Mouse (Mus musculus): ENCODE data around the gene Edf1. TPM values are rescaled to one million over a fixed set of nuclear protein-coding genes. Genes with fewer than 3 reads are reported as not detected.
A peak's percentile ranks its signal among the peaks of the same experiment; 100 is the strongest.

Edf1 gene
- total RNA-seq, 1 experiment from 2014 or later = 84.7 TPM

GRCm38 (mm10) chr2:25580621-25581101, 23.0 kb downstream of the Edf1 start:
- no peak for ATAC-seq (replicated peaks; ENCODE audit: low read depth, poor library complexity, severe bottlenecking)

- ATAC-seq (replicated peaks; ENCODE audit: low read depth, poor library complexity, severe bottlenecking) = peak; percentile 73
Measured at GRCm38 (mm10) chr2:25581294-25581864, 23.7 kb downstream of the Edf1 start, which contains the start of gene Ajm1. TSS of gene Ajm1 (minus strand) at chr2:25581757.

DNA sequence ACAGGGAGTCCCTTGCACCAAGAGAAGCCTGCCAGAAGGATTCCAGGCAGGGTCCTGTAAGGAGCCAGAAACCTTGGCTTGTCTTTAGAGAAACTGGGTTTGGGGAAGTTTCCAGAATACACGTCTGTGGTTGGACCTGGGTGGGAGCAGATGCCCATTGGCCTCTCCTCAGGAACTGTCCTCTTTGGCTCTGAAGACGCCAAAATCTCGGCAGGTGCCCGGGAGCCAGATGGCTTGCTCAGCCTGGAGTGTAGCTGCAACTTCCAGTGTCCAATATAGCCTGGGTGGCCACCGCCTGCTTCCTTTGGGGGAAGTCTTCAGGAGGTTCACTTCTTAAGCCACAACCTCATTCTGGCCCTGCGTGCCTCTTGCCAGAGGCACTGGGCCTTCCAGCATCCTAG, 24.3 kb downstream of the Edf1 start:
- ATAC-seq (replicated peaks; ENCODE audit: low read depth, poor library complexity, severe bottlenecking) = 0 out of 2 replicates have a peak, but pooled peaks have one; percentile 9

GRCm38 (mm10) chr2:25582466-25583119, 24.9 kb downstream of the Edf1 start:
- peak; percentile 40 for ATAC-seq (replicated peaks; ENCODE audit: low read depth, poor library complexity, severe bottlenecking)

DNA sequence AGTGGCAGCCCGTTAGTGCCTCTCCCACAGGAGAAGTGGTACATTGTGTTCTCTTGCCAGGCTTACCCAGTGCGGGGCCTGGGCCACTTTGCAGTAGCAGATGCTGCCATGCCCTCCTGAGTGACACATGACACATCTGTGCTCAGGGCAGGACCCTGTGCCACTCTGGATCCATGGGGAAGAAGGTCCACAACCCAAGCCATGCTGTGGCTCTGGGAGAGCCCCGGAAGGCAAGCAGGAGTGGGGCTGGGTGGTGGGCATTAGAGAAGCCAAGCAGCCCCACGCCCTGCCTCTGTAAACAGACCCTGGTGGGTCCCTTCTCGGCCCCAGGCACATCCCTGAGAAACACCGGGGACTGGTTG, 25.5 kb downstream of the Edf1 start:
- no peak for ATAC-seq (replicated peaks; ENCODE audit: low read depth, poor library complexity, severe bottlenecking)

DNA sequence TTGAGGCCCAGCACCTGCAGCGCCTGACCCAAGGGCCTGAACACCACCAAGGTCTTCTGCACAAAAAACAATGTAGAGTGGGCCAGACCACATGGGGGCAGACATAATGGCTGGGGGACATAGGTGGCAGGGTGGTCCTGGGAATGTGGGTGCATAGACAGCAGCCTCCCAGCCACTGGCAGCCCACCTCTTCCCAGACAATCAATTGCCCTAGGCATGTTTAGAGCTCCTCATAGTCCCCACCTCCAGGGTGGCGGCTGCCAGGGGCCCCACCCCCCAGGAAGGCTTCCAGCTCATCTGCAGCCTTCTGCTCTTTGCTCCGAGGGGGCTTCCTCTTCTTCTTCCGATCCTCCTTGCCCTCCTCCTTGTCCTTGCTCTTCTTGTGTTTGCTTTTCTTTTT, 25.9 kb downstream of the Edf1 start:
- ATAC-seq (replicated peaks; ENCODE audit: low read depth, poor library complexity, severe bottlenecking) = no peak

GRCm38 (mm10) chr2:25584152-25584551, 26.5 kb downstream of the Edf1 start:
- ATAC-seq (replicated peaks; ENCODE audit: low read depth, poor library complexity, severe bottlenecking) = no peak

GRCm38 (mm10) chr2:25584856-25585255, 27.2 kb downstream of the Edf1 start:
- ATAC-seq (replicated peaks; ENCODE audit: low read depth, poor library complexity, severe bottlenecking) = no peak

DNA sequence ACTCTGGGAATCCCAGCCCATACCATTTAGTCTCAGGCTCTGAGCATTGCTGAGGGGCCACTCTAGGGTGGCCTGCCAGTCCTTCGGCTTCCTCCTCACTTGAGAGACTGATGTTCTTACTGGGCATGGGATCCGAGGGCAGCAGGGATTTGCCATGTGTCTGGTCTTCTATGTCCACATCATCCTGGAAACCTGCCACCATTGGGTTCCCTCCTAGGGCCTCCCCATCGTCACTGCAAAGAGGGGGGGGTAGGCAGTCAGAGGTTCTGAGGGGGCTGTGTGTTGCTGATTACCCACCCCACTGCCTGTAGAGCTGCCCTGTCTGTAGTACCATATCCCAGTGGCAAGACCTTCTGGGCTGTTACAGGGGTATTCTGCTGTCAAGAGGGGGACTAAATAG, 28.0 kb downstream of the Edf1 start:
- ATAC-seq (replicated peaks; ENCODE audit: low read depth, poor library complexity, severe bottlenecking) = no peak

- ATAC-seq (replicated peaks; ENCODE audit: low read depth, poor library complexity, severe bottlenecking) = no peak
Measured at GRCm38 (mm10) chr2:25587290-25587689, 29.6 kb downstream of the Edf1 start.

DNA sequence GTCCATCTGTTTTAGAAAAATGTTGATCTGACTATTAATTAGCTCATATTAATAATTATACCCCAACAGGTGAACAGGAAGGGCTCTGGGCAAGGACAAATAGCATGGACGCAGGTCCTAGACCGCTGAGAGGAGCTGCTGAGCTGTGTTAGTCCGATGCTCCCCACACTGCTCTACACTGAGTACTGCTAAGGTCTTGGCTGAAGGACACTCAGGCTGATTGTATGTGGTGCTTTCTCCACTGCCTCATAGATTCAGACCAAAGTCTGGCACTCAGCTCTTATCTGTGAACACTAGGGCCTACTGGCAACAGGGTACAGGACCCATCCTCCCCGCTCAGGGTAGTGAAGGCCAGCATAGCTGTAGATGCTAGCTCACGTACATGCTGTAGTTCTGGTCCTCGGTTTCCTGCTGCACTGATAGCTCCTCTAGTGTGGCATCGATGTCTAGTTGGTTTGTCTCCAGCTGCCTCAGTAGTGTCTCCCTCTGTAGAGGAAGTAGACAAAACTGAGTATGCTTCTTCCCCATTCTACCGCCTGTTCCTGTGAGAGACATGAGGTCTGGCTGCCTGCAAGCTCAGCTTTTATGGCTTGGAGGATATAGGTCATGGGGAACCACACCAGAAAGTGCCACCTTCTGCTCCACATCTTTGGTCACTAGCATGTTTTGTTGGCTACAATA, 30.7 kb downstream of the Edf1 start:
- no peak for ATAC-seq (replicated peaks; ENCODE audit: low read depth, poor library complexity, severe bottlenecking)

GRCm38 (mm10) chr2:25591863-25592262, 34.2 kb downstream of the Edf1 start:
- peak; percentile 84 for ATAC-seq (replicated peaks; ENCODE audit: low read depth, poor library complexity, severe bottlenecking)

GRCm38 (mm10) chr2:25596765-25597510, 39.3 kb downstream of the Edf1 start:
- ATAC-seq (replicated peaks; ENCODE audit: low read depth, poor library complexity, severe bottlenecking) = no peak

- no peak for ATAC-seq (replicated peaks; ENCODE audit: low read depth, poor library complexity, severe bottlenecking)
Measured at GRCm38 (mm10) chr2:25598749-25599148, 41.1 kb downstream of the Edf1 start.

GRCm38 (mm10) chr2:25600037-25600436, 42.4 kb downstream of the Edf1 start:
- no peak for ATAC-seq (replicated peaks; ENCODE audit: low read depth, poor library complexity, severe bottlenecking)

- ATAC-seq (replicated peaks; ENCODE audit: low read depth, poor library complexity, severe bottlenecking) = no peak
Measured at GRCm38 (mm10) chr2:25602526-25602925, 44.9 kb downstream of the Edf1 start.

DNA sequence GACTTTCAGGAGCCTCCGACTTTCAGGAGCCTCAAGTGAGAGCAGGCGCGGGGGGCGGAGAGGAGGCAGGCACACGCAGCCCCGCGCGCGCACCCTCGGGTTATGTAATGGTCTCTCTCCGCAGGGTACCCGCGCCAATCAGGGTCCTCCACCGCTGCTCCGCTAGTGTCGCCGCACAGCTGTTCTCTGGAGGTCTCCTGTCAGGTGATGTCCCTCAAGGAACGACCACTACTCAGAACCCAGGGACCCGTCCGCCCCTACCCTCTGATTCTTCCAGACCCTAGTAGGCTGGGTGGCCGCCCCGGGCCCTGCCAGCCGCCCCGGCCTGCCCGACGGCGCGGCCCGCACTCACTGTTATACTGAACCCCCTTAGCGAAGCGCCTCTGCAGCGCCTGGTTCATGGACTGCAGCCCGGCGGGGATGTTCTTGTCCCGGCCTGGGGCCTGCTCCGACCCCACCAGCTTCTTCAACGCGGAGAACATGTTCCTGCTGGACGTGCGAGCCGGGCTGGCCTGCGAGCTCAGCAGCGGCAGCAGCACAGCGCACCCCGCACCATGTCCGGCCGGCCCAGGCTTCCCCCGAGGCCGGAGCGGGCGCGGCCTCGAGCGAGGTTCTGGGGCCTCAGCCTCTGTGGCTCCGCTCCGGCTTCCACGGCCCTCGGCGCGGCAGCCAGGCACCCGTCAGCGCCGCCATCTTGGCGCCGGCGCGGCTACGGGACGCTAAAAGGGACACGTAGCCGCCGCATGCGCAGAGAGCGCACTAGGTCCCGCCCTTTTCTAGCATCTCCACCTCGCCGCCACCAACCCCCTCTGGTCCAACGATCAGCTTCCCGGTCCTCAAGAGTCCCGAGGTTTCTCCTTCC, 50.3 kb downstream of the Edf1 start, which contains the start of gene Rabl6:
TSS of gene Rabl6 (minus strand) at position 761 of the 862 bp plus-strand sequence.
- peak; percentile 93 for ATAC-seq (replicated peaks; ENCODE audit: low read depth, poor library complexity, severe bottlenecking)

- ATAC-seq (replicated peaks; ENCODE audit: low read depth, poor library complexity, severe bottlenecking) = peak; percentile 35
Measured at GRCm38 (mm10) chr2:25608671-25609070, 51.0 kb downstream of the Edf1 start.
